Mouse (Mus musculus) embryonic facial prominence, embryonic 13.5 days (tissue): ENCODE measurements around the gene Ninj1. TPM values are rescaled to one million over a fixed set of nuclear protein-coding genes. Genes with fewer than 3 reads are reported as not detected.

ENCODE experiments used
- ATAC-seq: fragments of 200-750 bp; cut with Nextera tagmentation; 2 replicates; pipeline ENCODE4 v1.8.0; 2017; ENCODE audit warnings: low read depth; ENCODE audit not compliant: insufficient number of reproducible peaks, insufficient read depth, low FRiP score, low TSS enrichment
- H3K27ac ChIP-seq: fragments of 300-500 bp; sonication (generic); 2 replicates; pipeline ENCODE4 v1.5.1; 2015; ENCODE audit warnings: moderate library complexity, mild to moderate bottlenecking, inconsistent platforms
- H3K27me3 ChIP-seq: fragments of 300-500 bp; sonication (generic); 2 replicates; pipeline ENCODE4 v1.6.1; 2015; ENCODE audit warnings: mild to moderate bottlenecking, inconsistent platforms
- H3K36me3 ChIP-seq: fragments of 300-500 bp; sonication (generic); 2 replicates; pipeline ENCODE4 v1.6.1; 2015; ENCODE audit warnings: mild to moderate bottlenecking, inconsistent platforms
- H3K4me1 ChIP-seq: fragments of 300-500 bp; sonication (generic); 2 replicates; pipeline ENCODE4 v1.6.1; 2015; ENCODE audit warnings: inconsistent platforms
- H3K4me2 ChIP-seq: fragments of 300-500 bp; sonication (generic); 2 replicates; pipeline ENCODE4 v1.6.1; 2015; ENCODE audit warnings: moderate library complexity, mild to moderate bottlenecking, inconsistent platforms
- H3K4me3 ChIP-seq: fragments of 300-500 bp; sonication (generic); 2 replicates; pipeline ENCODE4 v1.5.1; 2015; ENCODE audit warnings: mild to moderate bottlenecking, inconsistent platforms
- H3K9ac ChIP-seq: fragments of 300-500 bp; sonication (generic); 2 replicates; pipeline ENCODE4 v1.6.1; 2015; ENCODE audit warnings: mild to moderate bottlenecking, inconsistent platforms
- H3K9me3 ChIP-seq: fragments of 300-500 bp; sonication (generic); 2 replicates; pipeline ENCODE4 v1.6.1; 2016; ENCODE audit warnings: inconsistent platforms
- WGBS: fragments of 180-500 bp; shearing (Covaris S2); methylation state at CpG from one replicate; pipeline ENCODE4 v1.1.7; 2015; ENCODE audit warnings: mixed read lengths; 5-methylcytosine and 5-hydroxymethylcytosine counted together
- polyA plus RNA-seq: library from polyadenylated mRNA; unstranded; fragments of >200 nt; fragmentation: Nextera tagmentation; extraction: Ambion mirVana; gene quantifications from 2 replicates; pipeline ENCODE4 v1.2.1, GENCODE M21; 2015

Gene Ninj1
- polyA plus RNA-seq, 1 experiment from 2014 or later, result 48.0 TPM

- H3K4me1 ChIP-seq, result no peaks in the 10 kb centered on the region
- no peaks in the 10 kb centered on the region for H3K27me3 ChIP-seq
- no peak overlapping the region for H3K27ac ChIP-seq
- no peaks in the 10 kb centered on the region for H3K36me3 ChIP-seq
- no peaks in the 10 kb centered on the region for H3K9me3 ChIP-seq
- H3K4me3 ChIP-seq, result no peak overlapping the region
- ATAC-seq, result no peak
- 94% methylated on average over 8 of the region's 8 CpGs for WGBS
- H3K9ac ChIP-seq, result no peak overlapping the region
- H3K4me2 ChIP-seq, result no peak overlapping the region
These were observed 51.5 kb downstream of the Ninj1 start for GRCm38 (mm10) chr13:49238737-49239136.

DNA sequence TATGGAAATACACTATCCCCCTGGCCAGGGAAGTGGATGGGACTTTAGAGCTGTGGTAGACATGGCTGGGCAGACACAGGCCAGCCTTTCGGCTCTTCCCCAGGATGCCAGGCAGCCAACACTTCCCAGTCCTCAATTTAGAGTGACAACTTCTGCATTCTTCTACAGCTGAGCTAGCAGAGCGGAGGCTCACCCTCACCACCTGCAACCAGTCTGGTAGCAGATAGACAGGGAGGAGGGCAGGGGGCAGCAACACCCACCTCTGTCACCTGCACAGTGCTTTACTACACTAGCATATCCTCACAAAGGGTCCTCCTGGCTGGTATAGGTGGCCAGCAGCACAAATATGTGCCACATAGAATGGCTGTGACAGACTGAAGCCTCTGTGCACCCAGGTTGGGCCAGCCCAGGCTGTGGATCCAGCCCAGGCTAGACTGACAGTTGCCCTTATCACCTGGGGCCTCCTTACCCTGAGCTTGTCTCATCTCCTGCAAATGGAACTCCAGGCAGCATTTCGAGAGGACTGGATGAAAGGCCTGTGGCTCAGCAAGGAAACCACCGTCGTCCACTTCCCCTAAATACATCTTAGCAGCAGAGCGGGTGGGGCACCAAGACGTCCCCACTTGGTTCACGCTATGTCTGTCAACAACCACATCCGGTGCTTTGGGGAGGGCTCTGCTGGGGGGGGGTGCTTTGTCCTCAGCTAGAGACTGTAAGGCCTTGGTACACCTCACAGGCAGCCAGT is 55.2 kb downstream of the Ninj1 start:
- Histone ChIP-seq H3K9ac (no peak overlapping the region), H3K4me3 (no peak overlapping the region), H3K36me3 (no peaks in the 10 kb centered on the region), H3K27me3 (peaks cover 20% of the 10 kb centered on the region), H3K27ac (no peak overlapping the region), H3K9me3 (no peaks in the 10 kb centered on the region), H3K4me1 (peaks cover 8% of the 10 kb centered on the region; the same call in 1 of the 2 replicates), H3K4me2 (no peak overlapping the region)
- WGBS, result 63% methylated on average over 9 of the region's 9 CpGs
- ATAC-seq, result no peak

GRCm38 (mm10) chr13:49243492-49243891 is 56.2 kb downstream of the Ninj1 start:
- no peaks in the 10 kb centered on the region for H3K9me3 ChIP-seq
- H3K27ac ChIP-seq, result no peak overlapping the region
- WGBS, result 93% methylated on average over 2 of the region's 2 CpGs
- H3K36me3 ChIP-seq, result no peaks in the 10 kb centered on the region
- ATAC-seq, result no peak
- peaks cover 18% of the 10 kb centered on the region; the same call in 1 of the 2 replicates for H3K4me1 ChIP-seq
- no peak overlapping the region for H3K4me2 ChIP-seq
- peaks cover 30% of the 10 kb centered on the region for H3K27me3 ChIP-seq
- no peak overlapping the region for H3K9ac ChIP-seq
- no peak overlapping the region for H3K4me3 ChIP-seq

- Histone ChIP-seq H3K27me3 (peaks cover 39% of the 10 kb centered on the region), H3K9me3 (no peaks in the 10 kb centered on the region), H3K36me3 (no peaks in the 10 kb centered on the region), H3K4me2 (no peak overlapping the region), H3K4me1 (peaks cover 19% of the 10 kb centered on the region; the same call in 1 of the 2 replicates), H3K4me3 (no peak overlapping the region), H3K27ac (no peak overlapping the region), H3K9ac (no peak overlapping the region)
- no peak for ATAC-seq
- WGBS, result 56% methylated on average over 4 of the region's 4 CpGs
These were observed 58.0 kb downstream of the Ninj1 start for GRCm38 (mm10) chr13:49245251-49245650.

Other genes starting within 250 kb of the Ninj1 start
- 24.8 and 25.1 TPM in 2 replicates for gene Fam120a, start 219.5 kb upstream of the Ninj1 start, polyA plus RNA-seq
- gene Wnk2, start 39.5 kb upstream of the Ninj1 start, polyA plus RNA-seq, result 2.4 and 2.5 TPM in 2 replicates
- gene Card19, start 28.6 kb downstream of the Ninj1 start, polyA plus RNA-seq, result 65.2 and 66.4 TPM in 2 replicates
- gene Susd3, start 61.2 kb downstream of the Ninj1 start, polyA plus RNA-seq, result 1.5 and 2.8 TPM in 2 replicates
- gene Fgd3, start 132.8 kb downstream of the Ninj1 start, polyA plus RNA-seq, result 0.55 and 1.00 TPM in 2 replicates
- gene Bicd2, start 154.1 kb downstream of the Ninj1 start, polyA plus RNA-seq, result 33.1 and 35.0 TPM in 2 replicates
- gene Ippk, start 233.8 kb downstream of the Ninj1 start, polyA plus RNA-seq, result 13.7 and 14.4 TPM in 2 replicates